ENCODE assay signal across 14 mouse cellular contexts in genomic region chr6:29716624-29717365, GRCm38 (mm10). TPM values are rescaled to one million over a fixed set of nuclear protein-coding genes. Genes with fewer than 3 reads are reported as not detected.
DNase-seq lines count a peak whose midpoint lies in the region; TF ChIP-seq lines count a peak whose summit lies in the region.
"Had no signal": no experiment of that assay in that cellular context is flagged by ENCODE, and none has a peak within 500 bp of the region (broad histone marks: within the 10 kb centered on the region; RNA-seq: fewer than 3 reads in every experiment).

No protein-coding gene starts in this region.

- 59% methylated on average over 10 of the region's 10 CpGs for WGBS in thymus, adult 2 months

- no peak overlapping the region for H3K27ac ChIP-seq in thymus, adult 2 months (ENCODE audit: control insufficient read depth, insufficient read depth, low read length)
- H3K27ac ChIP-seq: heart, embryonic 15.5 days had no signal

- no peak for TF ChIP-seq CTCF in thymus, adult 2 months (IDR thresholded peaks at IDR 0.05; ENCODE audit: borderline replicate concordance, control insufficient read depth, extremely low read depth, insufficient read depth, low read length, poor library complexity)

- H3K36me3 ChIP-seq in thymus, adult 2 months (ENCODE audit: control insufficient read depth, insufficient read depth, low read length), result no peaks in the 10 kb centered on the region
- H3K36me3 ChIP-seq: heart, embryonic 15.5 days; neural tube, embryonic 13.5 days had no signal

- no peak for TF ChIP-seq POLR2A in thymus, adult 2 months (IDR thresholded peaks at IDR 0.05; ENCODE audit: control insufficient read depth, extremely low read depth, insufficient read depth, low read length, poor library complexity)

- peaks cover 15% of the 10 kb centered on the region for H3K4me1 ChIP-seq in thymus, adult 2 months (replicated peaks; ENCODE audit: control insufficient read depth, insufficient read depth, low read length)

- H3K27me3 ChIP-seq in thymus, adult 2 months (ENCODE audit: control insufficient read depth, insufficient read depth, low read length), result no peaks in the 10 kb centered on the region

- H3K4me3 ChIP-seq in thymus, adult 2 months (ENCODE audit: control insufficient read depth, insufficient read depth, low read length), result no peak overlapping the region
- H3K4me3 ChIP-seq: heart, embryonic 15.5 days; neural tube, embryonic 13.5 days had no signal

- peak; percentile 41 for DNase-seq in layer of hippocampus, adult 11-12 months (ENCODE audit: low spot score)
- DNase-seq in layer of hippocampus, adult 9-10 months (ENCODE audit: low spot score), result no peak
- DNase-seq in thymus, postnatal 0 days (ENCODE audit: low spot score), result peak; percentile 14
- no peak for DNase-seq in thymus, adult 2 months
- DNase-seq in layer of hippocampus, adult 8-10 months (ENCODE audit: low spot score in 2 of 2), result peak; percentile 43 to 50
- peak; percentile 54 for DNase-seq in thymus, postnatal 4 days
- no peak for DNase-seq in kidney, postnatal 25 days
- no peak for DNase-seq in ovary, postnatal 10 days (ENCODE audit: low spot score)
- DNase-seq: adrenal gland, adult 8-10 months; gastrocnemius, postnatal 25 days; kidney, adult 9 months; lung, postnatal 14 days had no signal

RNA-seq across cellular contexts. Expression of gene Smo, which starts 18.5 kb away (rescaled TPM):
- 13.2 and 18.1 TPM in 2 replicates for polyA plus RNA-seq in thymus, postnatal 0 days (2015; fragmentation: Nextera tagmentation; extraction: Ambion mirVana)
- 48.9 and 51.4 TPM in 2 replicates for polyA plus RNA-seq in thymus, adult 2 months (2012; rRNA removed)
- total RNA-seq in layer of hippocampus, adult 8-10 months (2022), result 10 to 100 TPM; 17.0 to 18.9 (median 18.1) TPM

RNA-seq across cellular contexts. Expression of gene Tspan33, which starts 22.8 kb away (rescaled TPM):
- 1.7 and 2.8 TPM in 2 replicates for polyA plus RNA-seq in thymus, postnatal 0 days (2015; fragmentation: Nextera tagmentation; extraction: Ambion mirVana)
- 4.6 and 6.1 TPM in 2 replicates for polyA plus RNA-seq in thymus, adult 2 months (2012; rRNA removed)
- total RNA-seq in layer of hippocampus, adult 8-10 months (2022), result 10 to 100 TPM; 28.4 to 37.6 (median 33.5) TPM

RNA-seq across cellular contexts. Expression of gene Ahcyl2, which starts 51.0 kb away (rescaled TPM):
- polyA plus RNA-seq in thymus, postnatal 0 days (2015; fragmentation: Nextera tagmentation; extraction: Ambion mirVana), result 13.8 and 17.2 TPM in 2 replicates
- 35.3 and 44.1 TPM in 2 replicates for polyA plus RNA-seq in thymus, adult 2 months (2012; rRNA removed)
- total RNA-seq in layer of hippocampus, adult 8-10 months (2022), result 100 to 1,000 TPM; 200 to 239 (median 221) TPM

Comparison
In these comparisons a context has a peak if more than half of its experiments do, and no peak if none do; other contexts are left out.
1. DNase-seq: peak in layer of hippocampus, adult 11-12 months (single experiment), thymus, postnatal 0 days (single experiment), layer of hippocampus, adult 8-10 months (2 of 2) and thymus, postnatal 4 days (single experiment); none in layer of hippocampus, adult 9-10 months (single experiment), thymus, adult 2 months (single experiment), kidney, postnatal 25 days (0 of 2) and ovary, postnatal 10 days (single experiment).